Mouse (Mus musculus) heart, adult 8-10 months (tissue): ENCODE measurements around the gene Rpa2. TPM values are rescaled to one million over a fixed set of nuclear protein-coding genes. Genes with fewer than 3 reads are reported as not detected.

Experiments
- DNase-seq: peaks from one replicate; pipeline ENCODE4 v3.0.0; 2022; ENCODE audit warnings: low spot score
- total RNA-seq, 4 experiments: library from RNA; stranded (reverse); gene quantifications; 2 replicates each; pipeline ENCODE4 v1.2.4; 2022

Rpa2 gene
- total RNA-seq, 4 experiments from 2014 or later = 10.3 to 15.6 (median 12.6) TPM

- no peak for DNase-seq
Observed at GRCm38 (mm10) chr4:132803876-132804275, 35.7 kb downstream of the Rpa2 start.

GRCm38 (mm10) chr4:132804331-132804730, 36.2 kb downstream of the Rpa2 start:
- no peak for DNase-seq

- DNase-seq = no peak
Observed at GRCm38 (mm10) chr4:132805146-132805545, 37.0 kb downstream of the Rpa2 start.

- no peak for DNase-seq
Observed at GRCm38 (mm10) chr4:132805599-132806197, 37.6 kb downstream of the Rpa2 start.

- DNase-seq = no peak
Observed at GRCm38 (mm10) chr4:132806620-132807191, 38.6 kb downstream of the Rpa2 start.

- no peak for DNase-seq
Observed at GRCm38 (mm10) chr4:132807771-132808641, 39.9 kb downstream of the Rpa2 start.

GRCm38 (mm10) chr4:132809621-132810020, 41.5 kb downstream of the Rpa2 start:
- DNase-seq = peak; percentile 28

GRCm38 (mm10) chr4:132816404-132816803, 48.3 kb downstream of the Rpa2 start:
- peak; percentile 32 for DNase-seq

GRCm38 (mm10) chr4:132816855-132817254, 48.7 kb downstream of the Rpa2 start:
- no peak for DNase-seq

- no peak for DNase-seq
Observed at GRCm38 (mm10) chr4:132818442-132818841, 50.3 kb downstream of the Rpa2 start.

- DNase-seq = peak; percentile 71
Observed at GRCm38 (mm10) chr4:132823614-132824366, 55.7 kb downstream of the Rpa2 start.

Other genes starting within 250 kb of the Rpa2 start
- gene Atpif1, start 234.7 kb upstream of the Rpa2 start, total RNA-seq = 100 to 1,000 TPM; 262 to 368 (median 320) TPM
- 10 to 100 TPM; 50.4 to 67.2 (median 58.2) TPM for gene Dnajc8, start 232.8 kb upstream of the Rpa2 start, total RNA-seq
- gene Ptafr, start 204.3 kb upstream of the Rpa2 start, total RNA-seq = 1 to 10 TPM; 1.2 to 1.9 (median 1.3) TPM
- gene Eya3, start 129.3 kb upstream of the Rpa2 start, total RNA-seq = 10 to 100 TPM; 28.7 to 34.2 (median 30.2) TPM
- gene Xkr8, start 35.8 kb upstream of the Rpa2 start, total RNA-seq = 1 to 10 TPM; 1.1 to 2.1 (median 1.8) TPM
- under 1 TPM; 0.34 to 0.94 (median 0.59) TPM for gene Smpdl3b, start 11.1 kb upstream of the Rpa2 start, total RNA-seq
- gene Themis2, start 28.1 kb downstream of the Rpa2 start, total RNA-seq = 1 to 10 TPM; 1.4 to 1.9 (median 1.6) TPM
- 10 to 100 TPM; 16.3 to 22.2 (median 20.7) TPM for gene Ppp1r8, start 74.8 kb downstream of the Rpa2 start, total RNA-seq
- gene Stx12, start 116.2 kb downstream of the Rpa2 start, total RNA-seq = 10 to 100 TPM; 33.9 to 34.3 (median 34.1) TPM
- gene Fam76a, start 154.2 kb downstream of the Rpa2 start, total RNA-seq = 10 to 100 TPM; 35.4 to 43.7 (median 39.9) TPM
- 1 to 10 TPM in 1 of 4 experiments, under 1 TPM in 3; 0.14 to 2.5 (median 0.49) TPM for gene Fgr, start 205.8 kb downstream of the Rpa2 start, total RNA-seq
- 10 to 100 TPM; 37.5 to 52.5 (median 45.0) TPM for gene Ahdc1, start 242.9 kb downstream of the Rpa2 start, total RNA-seq